Mouse (Mus musculus): ENCODE data around the gene Gm11596.

GRCm38 (mm10) chr11:99758877-99759276, 34.4 kb downstream of the Gm11596 start:
- TF ChIP-seq CTCF (IDR thresholded peaks at IDR 0.05; ENCODE audit: control insufficient read depth, insufficient read depth, insufficient read length) (no peak), CEBPB (IDR thresholded peaks at IDR 0.05; ENCODE audit: low read depth) (no peak), MAX (IDR thresholded peaks at IDR 0.05) (no peak), USF1 (IDR thresholded peaks at IDR 0.05; ENCODE audit: low read depth) (no peak), MYOG (IDR thresholded peaks at IDR 0.05; ENCODE audit: control insufficient read depth, extremely low read depth, insufficient read length) (no peak), FOSL1 (IDR thresholded peaks at IDR 0.05; ENCODE audit: insufficient read depth, low read length, poor library complexity, severe bottlenecking) (no peak)
